Mouse (Mus musculus) heart, embryonic 12.5 days (tissue): ENCODE results near the gene Apbb1. TPM values are rescaled to one million over a fixed set of nuclear protein-coding genes. Genes with fewer than 3 reads are reported as not detected.
A peak's percentile ranks its signal among the peaks of the same experiment; 100 is the strongest.

Experiments used
- ATAC-seq: fragments of 200-750 bp; cut with Nextera tagmentation; 2 replicates; pipeline ENCODE4 v1.8.0; 2017; ENCODE audit warnings: moderate TSS enrichment, moderate library complexity; ENCODE audit not compliant: insufficient number of reproducible peaks, low FRiP score
- H3K27ac ChIP-seq: fragments of 300-500 bp; sonication (generic); 2 replicates; pipeline ENCODE4 v1.5.1; 2016; ENCODE audit warnings: mild to moderate bottlenecking, moderate library complexity; ENCODE audit not compliant: poor library complexity, severe bottlenecking
- H3K27me3 ChIP-seq: fragments of 300-500 bp; sonication (generic); replicated peaks from 2 replicates; pipeline ENCODE4 v1.6.1; 2016; ENCODE audit warnings: mild to moderate bottlenecking, moderate library complexity
- H3K36me3 ChIP-seq: fragments of 300-500 bp; sonication (generic); 2 replicates; pipeline ENCODE4 v1.6.1; 2016; ENCODE audit warnings: mild to moderate bottlenecking, moderate library complexity
- H3K4me1 ChIP-seq: fragments of 300-500 bp; sonication (generic); replicated peaks from 2 replicates; pipeline ENCODE4 v1.6.1; 2016; ENCODE audit warnings: mild to moderate bottlenecking
- H3K4me2 ChIP-seq: fragments of 300-500 bp; sonication (generic); 2 replicates; pipeline ENCODE4 v1.6.1; 2016; ENCODE audit warnings: mild to moderate bottlenecking, moderate library complexity
- H3K4me3 ChIP-seq: fragments of 300-500 bp; sonication (generic); 2 replicates; pipeline ENCODE4 v1.5.1; 2016; ENCODE audit warnings: mild to moderate bottlenecking
- H3K9ac ChIP-seq: fragments of 300-500 bp; sonication (generic); 2 replicates; pipeline ENCODE4 v1.6.1; 2016; ENCODE audit warnings: mild to moderate bottlenecking, moderate library complexity
- H3K9me3 ChIP-seq: fragments of 300-500 bp; sonication (generic); replicated peaks from 2 replicates; pipeline ENCODE4 v1.6.1; 2016; ENCODE audit warnings: mild to moderate bottlenecking, moderate library complexity
- WGBS: fragments of 180-500 bp; shearing (Covaris S2); methylation state at CpG from one replicate; pipeline ENCODE4 v1.1.7; 2016; 5-methylcytosine and 5-hydroxymethylcytosine counted together
- polyA plus RNA-seq: library from polyadenylated mRNA; unstranded; fragments of >200 nt; fragmentation: Nextera tagmentation; extraction: Ambion mirVana; gene quantifications from 2 replicates; pipeline ENCODE4 v1.2.1, GENCODE M21; 2016

The Apbb1 gene
- polyA plus RNA-seq, 1 experiment from 2014 or later, result 48.8 TPM

- H3K9me3 ChIP-seq, result no peaks in the 10 kb centered on the region
- H3K9ac ChIP-seq, result no peak overlapping the region
- H3K4me2 ChIP-seq, result no peak overlapping the region
- 76% methylated on average over 4 of the region's 4 CpGs for WGBS
- H3K27me3 ChIP-seq, result no peaks in the 10 kb centered on the region
- H3K36me3 ChIP-seq, result peaks cover 41% of the 10 kb centered on the region
- no peak overlapping the region for H3K27ac ChIP-seq
- H3K4me3 ChIP-seq, result no peak overlapping the region
- no peak for ATAC-seq
- peaks cover 30% of the 10 kb centered on the region for H3K4me1 ChIP-seq
Observed at GRCm38 (mm10) chr7:105570756-105571155, 10.7 kb downstream of the Apbb1 start.

DNA sequence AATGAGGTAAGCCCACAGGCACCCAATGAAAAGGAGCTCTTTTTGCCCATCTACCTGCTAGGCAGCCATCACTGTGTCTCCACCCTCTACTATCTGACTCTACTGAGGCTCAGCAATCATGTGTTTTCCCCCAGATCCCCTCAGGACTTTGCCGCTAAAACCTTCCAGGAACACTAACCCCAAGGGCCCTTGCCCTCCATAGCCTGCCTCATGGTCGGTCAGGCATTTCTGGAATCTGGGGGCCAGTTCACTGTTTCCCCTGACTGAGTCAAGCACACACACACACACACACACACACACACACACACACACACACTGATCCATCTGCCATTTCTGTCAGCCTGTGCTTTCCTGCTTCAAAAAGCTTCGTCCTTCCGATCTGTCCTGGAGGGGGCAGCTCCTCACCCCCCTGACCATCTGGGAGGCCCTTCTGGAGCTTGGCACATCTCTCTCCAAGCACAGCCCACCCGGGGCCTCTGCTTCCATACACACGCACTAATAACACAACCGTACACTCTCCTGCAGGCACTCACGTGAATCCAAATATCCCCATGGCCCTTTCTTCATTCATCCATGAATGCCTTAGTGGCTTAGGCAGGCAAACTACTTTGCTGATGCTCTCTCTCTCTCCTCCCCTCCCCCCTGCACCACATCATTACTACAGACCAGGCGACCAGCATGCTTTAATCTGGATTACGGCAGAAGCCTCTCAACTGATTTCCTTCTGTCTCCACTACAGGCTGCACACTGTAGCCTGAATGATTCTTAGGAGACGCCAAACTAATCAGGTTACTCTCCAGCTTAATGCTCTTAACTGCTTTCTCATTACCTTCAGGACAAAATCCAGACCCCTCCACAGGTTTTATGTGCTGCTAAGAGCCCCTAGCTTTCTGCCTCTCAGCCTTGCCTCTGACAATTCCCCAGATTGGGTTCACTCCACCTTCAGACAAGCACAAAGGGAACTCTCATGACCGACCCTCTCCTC, 11.6 kb downstream of the Apbb1 start:
- H3K4me3 ChIP-seq, result no peak overlapping the region
- 32% methylated on average over 12 of the region's 12 CpGs for WGBS
- peak overlapping the region; percentile 44; the same call in 1 of the 2 replicates for H3K27ac ChIP-seq
- no peaks in the 10 kb centered on the region for H3K9me3 ChIP-seq
- H3K27me3 ChIP-seq, result no peaks in the 10 kb centered on the region
- ATAC-seq, result no peak
- H3K9ac ChIP-seq, result peak overlapping the region; percentile 39; the same call in 1 of the 2 replicates
- peaks cover 37% of the 10 kb centered on the region for H3K4me1 ChIP-seq
- H3K4me2 ChIP-seq, result peak overlapping the region; percentile 11; the same call in 1 of the 2 replicates
- peaks cover 51% of the 10 kb centered on the region for H3K36me3 ChIP-seq

DNA sequence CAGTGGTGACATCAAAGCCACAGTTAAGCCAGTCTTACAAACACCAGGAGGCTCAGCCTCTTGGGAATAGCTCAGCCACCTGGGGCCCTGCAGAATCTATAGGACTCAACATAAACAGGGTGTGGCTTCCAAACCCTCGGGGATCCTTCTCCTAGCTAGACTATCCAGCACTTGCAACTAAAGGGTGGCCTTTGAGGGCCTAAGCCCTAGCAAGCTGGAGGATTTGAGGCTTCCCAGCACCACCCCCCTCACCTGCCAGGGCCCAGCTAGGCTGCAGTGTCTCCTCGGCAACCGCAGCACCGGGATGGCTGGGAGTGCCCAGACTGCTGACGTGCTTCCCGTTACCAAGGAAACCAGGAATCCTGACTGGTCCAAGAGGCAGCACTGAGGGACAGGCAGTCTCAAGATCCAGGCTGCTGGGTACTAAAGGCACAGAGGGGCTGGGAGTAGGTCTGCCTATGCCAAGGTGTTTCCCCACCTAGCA, 12.4 kb downstream of the Apbb1 start:
- H3K4me1 ChIP-seq, result peaks cover 37% of the 10 kb centered on the region
- WGBS, result 13% methylated on average over 6 of the region's 6 CpGs
- H3K9me3 ChIP-seq, result no peaks in the 10 kb centered on the region
- no peaks in the 10 kb centered on the region for H3K27me3 ChIP-seq
- H3K36me3 ChIP-seq, result peaks cover 56% of the 10 kb centered on the region
- H3K27ac ChIP-seq, result no peak overlapping the region
- ATAC-seq, result no peak; the same call in 1 of the 2 replicates
- no peak overlapping the region for H3K4me3 ChIP-seq
- H3K9ac ChIP-seq, result 0 out of 2 replicates have a peak overlapping the region, but pooled peaks have one; percentile 39
- 0 out of 2 replicates have a peak overlapping the region, but pooled peaks have one; percentile 11 for H3K4me2 ChIP-seq

DNA sequence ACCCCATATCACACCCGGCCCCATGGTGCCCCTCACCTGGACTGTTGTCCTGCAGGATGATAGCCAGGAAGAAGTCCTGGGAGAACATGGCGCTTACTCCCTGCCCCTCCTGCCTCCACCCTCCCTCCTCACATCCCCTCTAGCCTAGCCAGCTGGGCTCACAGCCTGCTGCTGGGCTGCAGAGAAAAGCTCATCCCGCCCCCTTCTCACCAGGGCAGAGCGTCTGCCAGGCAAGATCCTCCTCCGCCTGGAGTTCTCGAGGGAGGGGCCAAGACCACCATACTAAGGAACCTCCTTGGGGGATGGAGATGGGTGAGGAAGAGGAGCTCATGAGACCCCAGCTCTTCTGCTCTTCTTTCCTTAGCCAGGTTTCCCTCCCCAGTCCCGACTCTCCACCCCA, 12.9 kb downstream of the Apbb1 start:
- Histone ChIP-seq H3K4me1 (peaks cover 37% of the 10 kb centered on the region), H3K9ac (no peak overlapping the region), H3K4me3 (no peak overlapping the region), H3K9me3 (no peaks in the 10 kb centered on the region), H3K27me3 (no peaks in the 10 kb centered on the region), H3K36me3 (peaks cover 56% of the 10 kb centered on the region), H3K27ac (no peak overlapping the region), H3K4me2 (no peak overlapping the region)
- 27% methylated on average over 7 of the region's 7 CpGs for WGBS
- ATAC-seq, result peak; percentile 13; the same call in 1 of the 2 replicates

GRCm38 (mm10) chr7:105565071-105565836, 16.2 kb downstream of the Apbb1 start:
- Histone ChIP-seq H3K4me2 (no peak overlapping the region), H3K9ac (no peak overlapping the region), H3K4me3 (no peak overlapping the region), H3K4me1 (peaks cover 29% of the 10 kb centered on the region), H3K36me3 (peaks cover 60% of the 10 kb centered on the region), H3K27me3 (no peaks in the 10 kb centered on the region), H3K9me3 (no peaks in the 10 kb centered on the region), H3K27ac (no peak overlapping the region)
- ATAC-seq, result no peak
- WGBS, result 70% methylated on average over 17 of the region's 17 CpGs

DNA sequence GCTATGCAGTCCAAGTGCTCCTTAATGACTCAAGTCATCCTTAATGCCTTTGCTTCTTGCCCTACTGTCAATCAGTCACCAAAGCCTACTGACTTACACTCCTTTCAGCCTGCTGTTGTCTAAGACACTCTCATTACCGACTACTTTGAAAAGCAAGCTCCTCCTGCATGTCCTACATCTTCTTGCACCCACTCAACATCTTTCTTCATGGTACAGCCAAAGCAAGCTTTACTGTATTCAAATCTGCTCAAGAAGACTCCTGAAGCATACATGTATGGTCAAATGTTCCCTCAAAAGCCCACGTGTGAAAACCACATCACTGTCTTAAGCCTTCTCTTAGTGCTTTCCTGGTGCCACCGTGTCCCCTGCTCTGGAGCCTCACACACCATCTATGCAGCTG, 18.1 kb downstream of the Apbb1 start:
- Histone ChIP-seq H3K4me1 (peaks cover 10% of the 10 kb centered on the region), H3K9ac (no peak overlapping the region), H3K9me3 (no peaks in the 10 kb centered on the region), H3K27ac (no peak overlapping the region), H3K27me3 (no peaks in the 10 kb centered on the region), H3K4me2 (no peak overlapping the region), H3K4me3 (no peak overlapping the region), H3K36me3 (peaks cover 71% of the 10 kb centered on the region)
- no peak for ATAC-seq
- WGBS, result 76% methylated on average over 3 of the region's 3 CpGs

DNA sequence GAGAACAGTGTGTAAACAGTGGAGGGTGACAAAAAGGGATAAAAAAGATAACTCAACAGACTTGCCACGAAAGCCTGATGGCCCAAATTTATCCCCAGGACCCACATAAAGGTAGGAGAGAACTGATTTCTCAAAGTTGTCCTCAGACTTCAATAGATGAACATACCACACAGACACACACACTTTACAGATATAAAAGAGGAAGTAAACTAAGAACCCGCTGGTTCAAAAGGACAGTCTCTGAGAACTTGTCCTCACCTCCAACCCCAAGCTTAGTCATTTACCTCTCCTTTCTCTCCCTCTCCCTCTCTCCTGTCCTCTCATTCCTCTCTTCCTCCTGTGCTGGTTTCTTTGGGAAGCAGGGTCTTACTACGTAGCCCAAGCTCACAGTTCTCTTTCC, 19.1 kb downstream of the Apbb1 start:
- Histone ChIP-seq H3K9ac (no peak overlapping the region), H3K27me3 (no peaks in the 10 kb centered on the region), H3K36me3 (peaks cover 75% of the 10 kb centered on the region), H3K4me2 (no peak overlapping the region), H3K4me3 (no peak overlapping the region), H3K9me3 (no peaks in the 10 kb centered on the region), H3K27ac (no peak overlapping the region), H3K4me1 (peaks cover 10% of the 10 kb centered on the region)
- ATAC-seq, result no peak
- 86% methylated on average over 3 of the region's 3 CpGs for WGBS

DNA sequence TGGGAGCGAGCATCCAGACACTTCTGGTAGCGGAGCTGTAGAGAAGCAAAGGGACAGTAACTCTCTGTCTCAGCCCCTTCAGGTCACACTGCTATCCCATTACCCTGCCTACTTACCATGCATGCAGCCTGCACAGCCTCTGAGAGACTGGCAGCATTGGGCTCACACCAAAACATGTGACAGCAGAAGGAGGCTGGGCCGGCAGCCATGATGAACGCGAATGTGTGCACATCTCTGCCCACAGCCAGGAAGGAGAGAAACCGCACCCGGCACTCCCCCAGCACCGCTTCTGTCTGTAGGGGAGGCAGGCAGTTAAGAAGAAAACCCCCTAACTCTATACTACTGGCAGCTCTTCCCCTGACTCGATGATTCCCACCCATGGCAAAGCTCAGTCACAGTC, 22.4 kb downstream of the Apbb1 start:
- H3K4me1 ChIP-seq, result peaks cover 13% of the 10 kb centered on the region
- H3K4me2 ChIP-seq, result no peak overlapping the region
- H3K27me3 ChIP-seq, result no peaks in the 10 kb centered on the region
- WGBS, result 85% methylated on average over 9 of the region's 9 CpGs
- no peaks in the 10 kb centered on the region for H3K9me3 ChIP-seq
- H3K27ac ChIP-seq, result no peak overlapping the region
- ATAC-seq, result no peak
- H3K9ac ChIP-seq, result no peak overlapping the region
- H3K36me3 ChIP-seq, result peaks cover 57% of the 10 kb centered on the region
- H3K4me3 ChIP-seq, result no peak overlapping the region

- Histone ChIP-seq H3K4me1 (peaks cover 13% of the 10 kb centered on the region), H3K9ac (no peak overlapping the region), H3K36me3 (peaks cover 51% of the 10 kb centered on the region), H3K9me3 (no peaks in the 10 kb centered on the region), H3K4me3 (no peak overlapping the region), H3K4me2 (no peak overlapping the region), H3K27me3 (no peaks in the 10 kb centered on the region), H3K27ac (no peak overlapping the region)
- whole genome bisulfite sequencing, result 82% methylated on average over 11 of the region's 11 CpGs
- ATAC-seq, result no peak
Observed at GRCm38 (mm10) chr7:105557671-105558070, 23.8 kb downstream of the Apbb1 start.

DNA sequence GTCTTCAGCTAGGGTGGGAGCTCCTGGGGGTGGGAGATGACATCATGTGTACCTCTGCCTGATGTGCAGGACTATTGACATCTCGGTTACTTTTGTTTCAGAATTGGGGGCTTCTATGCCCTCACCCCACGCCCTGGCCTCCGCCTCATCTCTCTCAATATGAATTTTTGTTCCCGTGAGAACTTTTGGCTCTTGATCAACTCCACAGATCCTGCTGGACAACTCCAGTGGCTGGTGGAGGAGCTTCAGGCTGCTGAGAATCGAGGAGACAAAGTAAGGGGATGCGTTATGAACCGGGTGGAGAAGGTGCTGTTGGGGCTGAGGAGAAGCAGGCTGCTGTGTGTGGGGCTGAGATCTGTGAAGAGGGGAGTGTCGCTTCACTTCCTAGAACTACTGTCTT, 25.0 kb downstream of the Apbb1 start:
- no peak for ATAC-seq
- Histone ChIP-seq H3K36me3 (peaks cover 42% of the 10 kb centered on the region), H3K4me1 (peaks cover 13% of the 10 kb centered on the region), H3K4me2 (no peak overlapping the region), H3K27me3 (no peaks in the 10 kb centered on the region), H3K9ac (no peak overlapping the region), H3K27ac (no peak overlapping the region), H3K9me3 (no peaks in the 10 kb centered on the region), H3K4me3 (no peak overlapping the region)
- 83% methylated on average over 8 of the region's 8 CpGs for WGBS

DNA sequence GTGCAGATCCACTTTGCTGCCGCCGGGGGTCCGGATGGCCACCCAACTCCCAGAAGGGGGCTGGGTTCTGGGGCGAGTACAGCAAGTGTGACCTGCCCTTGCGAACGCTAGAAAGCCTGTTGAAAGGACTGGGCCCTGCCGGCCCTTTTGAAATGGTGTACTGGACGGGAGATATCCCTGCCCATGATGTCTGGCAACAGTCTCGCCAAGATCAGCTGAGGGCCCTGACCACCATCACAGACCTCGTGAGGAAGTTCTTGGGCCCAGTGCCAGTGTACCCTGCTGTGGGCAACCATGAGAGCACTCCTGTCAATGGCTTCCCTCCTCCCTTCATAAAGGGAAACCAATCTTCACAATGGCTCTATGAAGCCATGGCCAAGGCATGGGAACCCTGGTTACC, 25.9 kb downstream of the Apbb1 start:
- peak overlapping the region; percentile 72 for H3K4me2 ChIP-seq
- H3K27ac ChIP-seq, result no peak overlapping the region
- peaks cover 13% of the 10 kb centered on the region for H3K4me1 ChIP-seq
- peak overlapping the region; percentile 72; the same call in 1 of the 2 replicates for H3K4me3 ChIP-seq
- peak overlapping the region; percentile 75; the same call in 1 of the 2 replicates for H3K9ac ChIP-seq
- H3K9me3 ChIP-seq, result no peaks in the 10 kb centered on the region
- H3K27me3 ChIP-seq, result no peaks in the 10 kb centered on the region
- 84% methylated on average over 10 of the region's 10 CpGs for WGBS
- H3K36me3 ChIP-seq, result peaks cover 37% of the 10 kb centered on the region
- no peak for ATAC-seq
